28 mouse cellular contexts compared by ENCODE assay signal in the genomic region with DNA sequence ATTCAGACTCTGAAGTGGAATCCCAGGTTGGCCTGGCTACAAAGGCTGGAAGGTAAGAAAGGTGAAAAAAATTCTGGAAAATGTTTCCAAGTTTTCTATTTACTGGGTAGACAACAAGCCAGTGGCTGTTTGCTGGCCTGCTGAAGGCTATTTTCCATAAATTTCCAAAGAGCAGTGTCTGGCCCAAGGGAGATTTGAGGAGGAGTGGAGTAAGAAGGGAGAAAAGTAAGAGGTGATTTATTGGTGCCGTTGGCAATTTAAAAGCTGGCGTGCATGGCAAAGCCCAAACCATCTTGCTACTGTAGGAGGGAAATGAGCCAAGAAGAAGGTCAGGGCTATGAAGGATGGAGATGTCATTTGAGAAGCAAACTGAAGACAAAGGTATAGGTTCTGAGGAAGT.
"Had no signal": no experiment of that assay in that cellular context is flagged by ENCODE, and none has a peak within 500 bp of the region (broad histone marks: within the 10 kb centered on the region; RNA-seq: fewer than 3 reads in every experiment).

No protein-coding gene starts in this region.

- H3K36me3 ChIP-seq: limb, embryonic 10.5 days; limb, embryonic 12.5 days; limb, embryonic 13.5 days; limb, embryonic 15.5 days; liver, embryonic 12.5 days; liver, embryonic 13.5 days; liver, embryonic 15.5 days; lung, embryonic 15.5 days; midbrain, embryonic 10.5 days; midbrain, embryonic 12.5 days; midbrain, embryonic 13.5 days; midbrain, embryonic 15.5 days; neural tube, embryonic 12.5 days; neural tube, embryonic 13.5 days had no signal

- H3K4me1 ChIP-seq: limb, embryonic 10.5 days; limb, embryonic 12.5 days; liver, embryonic 12.5 days; liver, embryonic 13.5 days; liver, embryonic 15.5 days; lung, embryonic 15.5 days; midbrain, embryonic 10.5 days; midbrain, embryonic 12.5 days; midbrain, embryonic 13.5 days; midbrain, embryonic 15.5 days; neural tube, embryonic 12.5 days; neural tube, embryonic 13.5 days had no signal

- DNase-seq: liver; liver, embryonic 13.5 days; liver, postnatal 0 days; lung, adult 18-20 months; lung, adult 2 months; lung, embryonic 14.5 days; lung, postnatal 10 days; lung, postnatal 14 days; lung, postnatal 36 days; lung, postnatal 4 days; midbrain, embryonic 14.5 days had no signal

- H3K27ac ChIP-seq: limb, embryonic 10.5 days; limb, embryonic 12.5 days; limb, embryonic 13.5 days; limb, embryonic 15.5 days; liver, embryonic 12.5 days; liver, embryonic 13.5 days; liver, embryonic 14.5 days; liver, embryonic 15.5 days; lung, embryonic 15.5 days; macrophage; midbrain, embryonic 10.5 days; midbrain, embryonic 12.5 days; midbrain, embryonic 13.5 days; midbrain, embryonic 15.5 days; neural tube, embryonic 12.5 days; neural tube, embryonic 13.5 days had no signal

- H3K27me3 ChIP-seq: limb, embryonic 12.5 days; limb, embryonic 13.5 days; limb, embryonic 15.5 days; liver, embryonic 12.5 days; liver, embryonic 13.5 days; liver, embryonic 15.5 days; lung, embryonic 15.5 days; megakaryocyte, embryonic 14.5 days; midbrain, embryonic 12.5 days; midbrain, embryonic 13.5 days; midbrain, embryonic 15.5 days; neural tube, embryonic 12.5 days; neural tube, embryonic 13.5 days had no signal

- H3K4me3 ChIP-seq: limb, embryonic 10.5 days; limb, embryonic 12.5 days; limb, embryonic 13.5 days; limb, embryonic 15.5 days; liver, embryonic 12.5 days; liver, embryonic 13.5 days; liver, embryonic 15.5 days; lung, embryonic 15.5 days; megakaryocyte, embryonic 14.5 days; midbrain, embryonic 10.5 days; midbrain, embryonic 12.5 days; midbrain, embryonic 13.5 days; midbrain, embryonic 15.5 days; myocyte; neural tube, embryonic 12.5 days; neural tube, embryonic 13.5 days had no signal

- H3K9me3 ChIP-seq: limb, embryonic 10.5 days; limb, embryonic 12.5 days; limb, embryonic 13.5 days; limb, embryonic 15.5 days; liver, embryonic 12.5 days; liver, embryonic 13.5 days; liver, embryonic 15.5 days; lung, embryonic 15.5 days; megakaryocyte, embryonic 14.5 days; midbrain, embryonic 10.5 days; midbrain, embryonic 12.5 days; midbrain, embryonic 13.5 days; midbrain, embryonic 15.5 days; neural tube, embryonic 12.5 days; neural tube, embryonic 13.5 days had no signal
